In the genomic region with DNA sequence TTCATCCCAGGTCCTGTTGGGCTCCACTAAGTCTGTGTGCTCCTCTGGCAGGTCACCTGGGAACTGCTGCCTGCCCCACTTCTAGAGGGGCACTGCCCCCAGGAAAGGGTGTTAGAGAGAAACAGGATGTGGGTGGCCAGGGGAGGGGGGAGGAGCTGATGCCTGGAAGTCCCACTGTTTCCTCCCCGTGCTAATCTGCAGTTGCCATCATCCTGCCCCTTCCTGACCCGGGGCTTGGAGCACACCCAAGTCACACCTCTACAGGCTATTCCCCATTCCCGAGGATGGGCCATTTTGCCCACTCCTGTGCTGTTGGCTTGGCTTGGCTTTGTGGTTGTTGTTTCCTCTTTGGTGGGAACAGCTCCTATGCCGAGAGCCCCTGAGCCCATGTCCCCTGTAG, we compare ENCODE assay signal across 1 mouse cellular context.
TF ChIP-seq lines count a peak whose summit lies in the region.

No protein-coding gene starts in this region.

TF ChIP-seq in MEL, 35 proteins besides CTCF, POLR2A, EP300 and RAD21 (continued from another document):
- TF ChIP-seq NRF1 (IDR thresholded peaks at IDR 0.05; ENCODE audit: insufficient read depth, low read depth, low read length, poor library complexity, severe bottlenecking) = no peak
- no peak for TF ChIP-seq ZKSCAN1 (IDR thresholded peaks at IDR 0.05; ENCODE audit: low read depth, low read length)
- TF ChIP-seq USF2 (IDR thresholded peaks at IDR 0.05; ENCODE audit: borderline replicate concordance in 1 of 2, insufficient read depth in 1 of 2, low read depth in 1 of 2, low read length in 2 of 2) = no peak
- 0 out of 2 replicates have a peak, but pooled peaks have one; percentile 39 for TF ChIP-seq MYC (IDR thresholded peaks at IDR 0.05; ENCODE audit: low read depth, low read length)
- 0 out of 2 replicates have a peak, but pooled peaks have one; percentile 40 for TF ChIP-seq MAX (IDR thresholded peaks at IDR 0.05; ENCODE audit: low read length)
- no peak for TF ChIP-seq ZC3H11A (IDR thresholded peaks at IDR 0.05; ENCODE audit: low read depth, low read length)
- no peak for TF ChIP-seq E2F4 (IDR thresholded peaks at IDR 0.05; ENCODE audit: borderline replicate concordance, low read depth, low read length)
- no peak for TF ChIP-seq SMC3 (IDR thresholded peaks at IDR 0.05; ENCODE audit: low read depth, low read length)
- TF ChIP-seq HCFC1 (IDR thresholded peaks at IDR 0.05; ENCODE audit: low read depth, low read length) = peak; percentile 54; the same call in 1 of the 2 replicates
- 0 out of 2 replicates have a peak, but pooled peaks have one; percentile 48 for TF ChIP-seq ELF1 (IDR thresholded peaks at IDR 0.05; ENCODE audit: low read depth, low read length)
- peak; percentile 24 for TF ChIP-seq CHD2 (IDR thresholded peaks at IDR 0.05; ENCODE audit: low read length)
- peak; percentile 78 for TF ChIP-seq GATA1 (IDR thresholded peaks at IDR 0.05; ENCODE audit: low read depth, low read length)
- no peak for TF ChIP-seq UBTF (IDR thresholded peaks at IDR 0.05; ENCODE audit: borderline replicate concordance, insufficient read depth, low read depth, low read length)
- no peak for TF ChIP-seq TAL1 (IDR thresholded peaks at IDR 0.05; ENCODE audit: low read length)
- peak; percentile 31; the same call in 1 of the 2 replicates for TF ChIP-seq BHLHE40 (IDR thresholded peaks at IDR 0.05; ENCODE audit: borderline replicate concordance, low read depth, low read length)
- 0 out of 2 replicates have a peak, but pooled peaks have one; percentile 27 for TF ChIP-seq MXI1 (IDR thresholded peaks at IDR 0.05; ENCODE audit: low read depth, low read length)
- TF ChIP-seq MAZ (IDR thresholded peaks at IDR 0.05; ENCODE audit: low read depth, low read length) = peak; percentile 95
- TF ChIP-seq RCOR1 (IDR thresholded peaks at IDR 0.05; ENCODE audit: low read depth, low read length) = no peak; the same call in 1 of the 2 replicates
- peak; percentile 75 for TF ChIP-seq SIN3A (IDR thresholded peaks at IDR 0.05; ENCODE audit: low read length)
- no peak for TF ChIP-seq ZNF384 (IDR thresholded peaks at IDR 0.05; ENCODE audit: low read depth, low read length)
- TF ChIP-seq MAFK (IDR thresholded peaks at IDR 0.05; ENCODE audit: borderline replicate concordance, low read depth, low read length) = no peak
- no peak for TF ChIP-seq CHD1 (IDR thresholded peaks at IDR 0.05; ENCODE audit: low read depth, low read length)
- TF ChIP-seq KAT2A (conservative IDR thresholded peaks at IDR 0.05; ENCODE audit: low read depth, low read length) = no peak
- no peak; the same call in 1 of the 2 replicates for TF ChIP-seq ZMIZ1 (IDR thresholded peaks at IDR 0.05; ENCODE audit: low read depth, low read length)
- TF ChIP-seq USF1 (IDR thresholded peaks at IDR 0.05; ENCODE audit: low read depth, low read length) = no peak
- TF ChIP-seq JUND (IDR thresholded peaks at IDR 0.05; ENCODE audit: low read depth, low read length) = no peak
- TF ChIP-seq MYB (IDR thresholded peaks at IDR 0.05; ENCODE audit: low read depth, low read length) = no peak
- TF ChIP-seq NELFE (IDR thresholded peaks at IDR 0.05; ENCODE audit: low read depth, low read length) = peak; percentile 44
- no peak for TF ChIP-seq GABPA (IDR thresholded peaks at IDR 0.05; ENCODE audit: low read depth, low read length)
